Mouse (Mus musculus) gastrocnemius, postnatal 4 days (tissue): ENCODE measurements around the gene Ccdc40. TPM values are rescaled to one million over a fixed set of nuclear protein-coding genes. Genes with fewer than 3 reads are reported as not detected.

Experiments
- DNase-seq, 2 experiments: peaks; one replicate each; pipeline ENCODE4 v3.0.0; 2021 to 2022; ENCODE audit warnings: low spot score in 2 of 2, mixed read lengths in 2 of 2
- long read RNA-seq, 2 experiments: library from polyadenylated mRNA; stranded (forward); transcript quantifications; one replicate each; pipeline ENCODE4 v2.0.0; 2021
- total RNA-seq, 2 experiments: library from RNA; stranded (reverse); gene quantifications; 2 replicates each; pipeline ENCODE4 v1.2.3; 2021

The Ccdc40 gene
- under 1 TPM; 0.12 to 0.16 TPM for total RNA-seq
- long read RNA-seq, experiment 1 = 0 reads
- long read RNA-seq, experiment 2, partial matches to known transcripts = 0 of 1 reads
- long read RNA-seq, experiment 2, other reads (novel, unspliced or antisense) = 0 of 1 reads

- DNase-seq = peak in 1 of 2 experiments; percentile 68
Measured at GRCm38 (mm10) chr11:119228091-119228781, at the start of gene Ccdc40, which contains the start of gene Tbc1d16. Gene Ccdc40 (plus strand): TSS chr11:119228572. Gene Tbc1d16 (minus strand): TSS chr11:119228499.

GRCm38 (mm10) chr11:119180824-119181582, 47.4 kb upstream of the Ccdc40 start:
- no peak for DNase-seq

GRCm38 (mm10) chr11:119181861-119182395, 46.4 kb upstream of the Ccdc40 start:
- no peak for DNase-seq

GRCm38 (mm10) chr11:119183684-119184310, 44.6 kb upstream of the Ccdc40 start:
- no peak for DNase-seq

- no peak for DNase-seq
Measured at GRCm38 (mm10) chr11:119186381-119186780, 42.0 kb upstream of the Ccdc40 start.

- peak in 1 of 2 experiments; percentile 60 for DNase-seq
Measured at GRCm38 (mm10) chr11:119186989-119187799, 41.2 kb upstream of the Ccdc40 start.

GRCm38 (mm10) chr11:119187800-119188197, 40.6 kb upstream of the Ccdc40 start:
- DNase-seq = no peak

GRCm38 (mm10) chr11:119188389-119188788, 40.0 kb upstream of the Ccdc40 start:
- DNase-seq = no peak

GRCm38 (mm10) chr11:119189319-119189718, 39.1 kb upstream of the Ccdc40 start:
- DNase-seq = no peak

GRCm38 (mm10) chr11:119190498-119190897, 37.9 kb upstream of the Ccdc40 start:
- peak in 1 of 2 experiments; percentile 74 for DNase-seq

GRCm38 (mm10) chr11:119191606-119192081, 36.7 kb upstream of the Ccdc40 start:
- DNase-seq = no peak

GRCm38 (mm10) chr11:119192176-119192575, 36.2 kb upstream of the Ccdc40 start:
- no peak for DNase-seq

- DNase-seq = no peak
Measured at GRCm38 (mm10) chr11:119192605-119193004, 35.8 kb upstream of the Ccdc40 start.

GRCm38 (mm10) chr11:119197618-119198563, 30.5 kb upstream of the Ccdc40 start:
- no peak for DNase-seq

- peak in 1 of 2 experiments; percentile 40 for DNase-seq
Measured at GRCm38 (mm10) chr11:119198564-119199232, 29.7 kb upstream of the Ccdc40 start.

- DNase-seq = no peak
Measured at GRCm38 (mm10) chr11:119199233-119199601, 29.2 kb upstream of the Ccdc40 start.

GRCm38 (mm10) chr11:119203423-119203822, 24.9 kb upstream of the Ccdc40 start:
- no peak for DNase-seq

- no peak for DNase-seq
Measured at GRCm38 (mm10) chr11:119205738-119206137, 22.6 kb upstream of the Ccdc40 start.

GRCm38 (mm10) chr11:119206562-119206961, 21.8 kb upstream of the Ccdc40 start:
- peak in 1 of 2 experiments; percentile 70 for DNase-seq
